Mouse (Mus musculus) stomach, embryonic 16.5 days (tissue): ENCODE results near the gene Med23. TPM values are rescaled to one million over a fixed set of nuclear protein-coding genes. Genes with fewer than 3 reads are reported as not detected.

Experiments
- microRNA-seq: library from miRNA; unstranded; fragments of <30 nt; microRNA quantifications from one replicate; pipeline ENCODE4, GENCODE M21; 2016
- polyA plus RNA-seq: library from polyadenylated mRNA; unstranded; fragments of >200 nt; fragmentation: Nextera tagmentation; extraction: Ambion mirVana; gene quantifications from 2 replicates; pipeline ENCODE4 v1.2.1, GENCODE M21; 2015

Med23 gene
- polyA plus RNA-seq, 1 experiment from 2014 or later: 17.8 TPM

Small RNA genes lying within 50 kb of the gene (microRNA-seq; reads per million reads assigned to microRNA genes)
- gene Mir6905: not detected

Other genes with a start within 250 kb of the Med23 start
- gene Enpp1, start 157.8 kb upstream of the Med23 start, polyA plus RNA-seq: 7.1 and 7.6 TPM in 2 replicates
- 10.5 and 13.6 TPM in 2 replicates for gene Enpp3, start 27.2 kb upstream of the Med23 start, polyA plus RNA-seq
- gene Arg1, start 57.5 kb downstream of the Med23 start, polyA plus RNA-seq: 134 and 268 TPM in 2 replicates